Mouse (Mus musculus): ENCODE data around the gene Ace3. TPM values are rescaled to one million over a fixed set of nuclear protein-coding genes. Genes with fewer than 3 reads are reported as not detected.

Ace3 gene
- polyA plus RNA-seq, 1 experiment from 2014 or later: not detected

DNA sequence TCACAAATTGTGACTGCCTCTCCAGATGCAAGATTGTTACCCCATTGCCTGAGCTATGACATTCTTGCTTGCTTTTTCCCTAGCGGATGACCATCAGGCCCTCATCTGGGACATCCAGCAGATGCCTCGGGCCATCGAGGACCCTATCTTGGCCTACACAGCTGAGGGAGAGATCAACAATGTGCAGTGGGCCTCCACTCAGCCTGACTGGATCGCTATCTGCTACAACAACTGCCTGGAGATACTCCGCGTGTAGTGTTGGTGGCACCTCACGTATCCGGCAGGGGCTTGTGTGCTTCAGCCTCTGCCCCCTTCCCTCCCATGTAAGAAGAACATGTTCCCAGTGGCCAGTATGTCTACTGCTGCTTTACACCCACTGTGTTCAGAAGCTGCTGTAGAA is 60.1 kb downstream of the Ace3 start:
- 98% methylated on average over 8 of the region's 8 CpGs for WGBS
- H3K4me2 ChIP-seq (replicated peaks): no peak overlapping the region
- no peaks in the 10 kb centered on the region for H3K27me3 ChIP-seq
- no peaks in the 10 kb centered on the region for H3K9me3 ChIP-seq (replicated peaks)
- no peak overlapping the region for H3K27ac ChIP-seq
- no peak for ATAC-seq (ENCODE audit: low FRiP score)
- no peak overlapping the region for H3K9ac ChIP-seq
- H3K36me3 ChIP-seq: peaks cover 93% of the 10 kb centered on the region
- H3K4me3 ChIP-seq: no peak overlapping the region
- H3K4me1 ChIP-seq: no peaks in the 10 kb centered on the region

Other genes starting within 250 kb of the Ace3 start
- gene Cyb561, start 41.3 kb upstream of the Ace3 start, polyA plus RNA-seq (2016; fragmentation: Nextera tagmentation; extraction: Ambion mirVana): 25.6 and 27.0 TPM in 2 replicates
- 1.3 and 1.6 TPM in 2 replicates for gene Ace, start 26.7 kb upstream of the Ace3 start, polyA plus RNA-seq (2016; fragmentation: Nextera tagmentation; extraction: Ambion mirVana)
- gene Kcnh6, start 13.4 kb downstream of the Ace3 start, polyA plus RNA-seq (2016; fragmentation: Nextera tagmentation; extraction: Ambion mirVana): 0.85 and 1.2 TPM in 2 replicates
- gene Dcaf7, start 42.2 kb downstream of the Ace3 start, polyA plus RNA-seq (2016; fragmentation: Nextera tagmentation; extraction: Ambion mirVana): 122 and 136 TPM in 2 replicates
- 9.0 and 9.2 TPM in 2 replicates for gene Taco1, start 71.4 kb downstream of the Ace3 start, polyA plus RNA-seq (2016; fragmentation: Nextera tagmentation; extraction: Ambion mirVana)
- 27.0 and 27.9 TPM in 2 replicates for gene Map3k3, start 89.9 kb downstream of the Ace3 start, polyA plus RNA-seq (2016; fragmentation: Nextera tagmentation; extraction: Ambion mirVana)
- 0.93 and 1.0 TPM in 2 replicates for gene Gm10840, start 166.2 kb downstream of the Ace3 start, polyA plus RNA-seq (2016; fragmentation: Nextera tagmentation; extraction: Ambion mirVana)
- 302 and 316 TPM in 2 replicates for gene Limd2, start 166.2 kb downstream of the Ace3 start, polyA plus RNA-seq (2016; fragmentation: Nextera tagmentation; extraction: Ambion mirVana)
- gene Strada, start 207.5 kb downstream of the Ace3 start, polyA plus RNA-seq (2016; fragmentation: Nextera tagmentation; extraction: Ambion mirVana): 33.9 and 38.7 TPM in 2 replicates
- gene Ccdc47, start 221.7 kb downstream of the Ace3 start, polyA plus RNA-seq (2016; fragmentation: Nextera tagmentation; extraction: Ambion mirVana): 86.8 and 96.3 TPM in 2 replicates
- gene Ddx42, start 222.3 kb downstream of the Ace3 start, polyA plus RNA-seq (2016; fragmentation: Nextera tagmentation; extraction: Ambion mirVana): 111 and 117 TPM in 2 replicates

Measured in hindbrain, embryonic 12.5 days (tissue).